Mouse (Mus musculus): Measurements from ENCODE around the gene Zmynd8. TPM values are rescaled to one million over a fixed set of nuclear protein-coding genes. Genes with fewer than 3 reads are reported as not detected.
A peak's percentile ranks its signal among the peaks of the same experiment; 100 is the strongest.

Gene Zmynd8
- total and polyA plus RNA-seq, 3 experiments = 30.3 to 89.2 (median 41.6) TPM

- peak; percentile 68 for DNase-seq (ENCODE audit: low read depth, low spot score)
- peaks cover 0 to 18% of the 10 kb centered on the region in 2 experiments; a peak in 2 of 4 replicates for H3K36me3 ChIP-seq (ENCODE audit: control insufficient read depth in 1 of 2, insufficient read depth in 2 of 2, low read length in 2 of 2)
- H3K4me3 ChIP-seq (ENCODE audit: control insufficient read depth in 1 of 2, insufficient read depth in 1 of 2, low read depth in 2 of 2, low read length in 2 of 2) = no peak overlapping the region
- no peaks in the 10 kb centered on the region for H3K27me3 ChIP-seq (ENCODE audit: control insufficient read depth in 1 of 2, insufficient read depth in 2 of 2, low read length in 2 of 2)
- H3K79me2 ChIP-seq (ENCODE audit: control insufficient read depth, insufficient read depth, low read length, poor library complexity) = no peaks in the 10 kb centered on the region
- H3K9ac ChIP-seq (ENCODE audit: control insufficient read depth, low read depth, low read length, poor library complexity, severe bottlenecking) = no peak overlapping the region
- no peak for TF ChIP-seq MAFK (IDR thresholded peaks at IDR 0.05; ENCODE audit: borderline replicate concordance, low read depth, low read length)
- TF ChIP-seq MAX (IDR thresholded peaks at IDR 0.05; ENCODE audit: low read length) = no peak
- no peak for TF ChIP-seq E2F4 (IDR thresholded peaks at IDR 0.05; ENCODE audit: borderline replicate concordance, low read depth, low read length)
- TF ChIP-seq HCFC1 (IDR thresholded peaks at IDR 0.05; ENCODE audit: low read depth, low read length) = no peak
- no peak for TF ChIP-seq TBP (IDR thresholded peaks at IDR 0.05; ENCODE audit: low read depth, low read length)
- TF ChIP-seq USF1 (IDR thresholded peaks at IDR 0.05; ENCODE audit: low read depth, low read length) = 0 out of 2 replicates have a peak, but pooled peaks have one; percentile 24
- TF ChIP-seq RAD21 (IDR thresholded peaks at IDR 0.05; ENCODE audit: low read depth, low read length) = peak; percentile 82
- TF ChIP-seq TAL1 (IDR thresholded peaks at IDR 0.05; ENCODE audit: low read length) = no peak
- no peak for TF ChIP-seq EP300 (IDR thresholded peaks at IDR 0.05; ENCODE audit: low read depth in 1 of 2, low read length in 2 of 2)
- TF ChIP-seq NRF1 (IDR thresholded peaks at IDR 0.05; ENCODE audit: insufficient read depth, low read depth, low read length, poor library complexity, severe bottlenecking) = no peak
- no peak for TF ChIP-seq POLR2AphosphoS5 (IDR thresholded peaks at IDR 0.05; ENCODE audit: borderline replicate concordance, low read depth, low read length)
- TF ChIP-seq MXI1 (IDR thresholded peaks at IDR 0.05; ENCODE audit: low read depth, low read length) = no peak
- peak; percentile 67 for TF ChIP-seq ZC3H11A (IDR thresholded peaks at IDR 0.05; ENCODE audit: low read depth, low read length)
- peak; percentile 84 for TF ChIP-seq SMC3 (IDR thresholded peaks at IDR 0.05; ENCODE audit: low read depth, low read length)
- peak; percentile 76 to 90 (median 87) for TF ChIP-seq CTCF (IDR thresholded peaks at IDR 0.05 in 2 of 3, conservative IDR thresholded peaks at IDR 0.05 in 1 of 3; ENCODE audit: control insufficient read depth in 1 of 3, insufficient read depth in 1 of 3, low read depth in 2 of 3, low read length in 3 of 3, poor library complexity in 1 of 3, severe bottlenecking in 1 of 3)
- TF ChIP-seq RCOR1 (IDR thresholded peaks at IDR 0.05; ENCODE audit: low read depth, low read length) = no peak
- TF ChIP-seq CHD1 (IDR thresholded peaks at IDR 0.05; ENCODE audit: low read depth, low read length) = no peak
- no peak for TF ChIP-seq MEF2A (IDR thresholded peaks at IDR 0.05; ENCODE audit: extremely low read depth, insufficient replicate concordance, low read depth, low read length, poor library complexity, severe bottlenecking)
- no peak for TF ChIP-seq UBTF (IDR thresholded peaks at IDR 0.05; ENCODE audit: borderline replicate concordance, insufficient read depth, low read depth, low read length)
- H3K9me3 ChIP-seq (replicated peaks; ENCODE audit: insufficient read depth, low read length) = no peaks in the 10 kb centered on the region
- no peaks in the 10 kb centered on the region for H3K4me1 ChIP-seq (ENCODE audit: control insufficient read depth in 1 of 2, insufficient read depth in 2 of 2, low read length in 2 of 2)
- no peak overlapping the region for H3K27ac ChIP-seq (ENCODE audit: control insufficient read depth, low read depth, low read length)
Observed at GRCm38 (mm10) chr2:165818985-165819948, 79.5 kb downstream of the Zmynd8 start.

Data from MEL (cell line).